ENCODE assay signal across 15 mouse cellular contexts in the genomic region with DNA sequence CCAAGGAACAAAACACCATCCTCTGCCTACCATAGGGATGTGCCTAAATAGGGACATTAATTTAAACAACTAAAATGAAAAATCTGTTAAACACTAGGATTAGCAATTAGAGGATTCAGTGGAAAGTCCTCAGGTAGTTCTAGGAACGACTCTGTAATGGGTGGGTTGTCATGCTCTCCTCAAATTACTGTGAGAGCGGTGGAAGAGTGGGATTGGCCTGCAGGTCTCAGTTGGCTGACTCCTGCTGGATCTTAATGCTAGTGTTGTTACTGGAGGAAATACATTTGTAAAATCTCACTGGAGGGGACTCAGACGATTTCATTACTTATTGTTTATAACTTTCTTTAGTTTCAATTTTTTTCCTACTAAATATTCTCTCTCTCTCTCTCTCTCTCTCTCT.
"Had no signal": no experiment of that assay in that cellular context is flagged by ENCODE, and none has a peak within 500 bp of the region (broad histone marks: within the 10 kb centered on the region; RNA-seq: fewer than 3 reads in every experiment).

No protein-coding gene starts in this region.

- H3K4me2 ChIP-seq: neural tube, embryonic 15.5 days; stomach, embryonic 15.5 days had no signal

- H3K9ac ChIP-seq: neural tube, embryonic 15.5 days; stomach, embryonic 15.5 days had no signal

- H3K9me3 ChIP-seq: neural tube, embryonic 15.5 days; stomach, embryonic 15.5 days had no signal

- H3K27me3 ChIP-seq: neural tube, embryonic 15.5 days; stomach, embryonic 15.5 days had no signal

- H3K36me3 ChIP-seq: neural tube, embryonic 15.5 days; stomach, embryonic 15.5 days had no signal

- H3K4me3 ChIP-seq: neural tube, embryonic 15.5 days; stomach, embryonic 15.5 days had no signal

- DNase-seq: retina, postnatal 1 day; right cerebral cortex, adult 18-20 months; right cerebral cortex, postnatal 14 days; right cerebral cortex, postnatal 25 days; right cerebral cortex, postnatal 4 days; spleen, adult 18-20 months; thymus, adult 18-20 months; thymus, adult 2 months; thymus, postnatal 14 days; thymus, postnatal 25 days; thymus, postnatal 36 days; thymus, postnatal 4 days had no signal

- H3K4me1 ChIP-seq: neural tube, embryonic 15.5 days; stomach, embryonic 15.5 days had no signal

- H3K27ac ChIP-seq: neural tube, embryonic 15.5 days; stomach, embryonic 15.5 days; stomach, postnatal 0 days had no signal
